Mouse (Mus musculus): ENCODE data around the gene Sdr39u1.

GRCm38 (mm10) chr14:55869538-55869937 lies 30.6 kb downstream of the Sdr39u1 start:
- TF ChIP-seq CTCF (conservative IDR thresholded peaks at IDR 0.05; ENCODE audit: low read length) (no peak), POU5F1 (IDR thresholded peaks at IDR 0.05; ENCODE audit: borderline replicate concordance, low read length) (no peak), NANOG (IDR thresholded peaks at IDR 0.05; ENCODE audit: borderline replicate concordance, low read length) (no peak)

Data from E14TG2a.4 (cell line).